Mouse (Mus musculus) CD8-positive naive resting alpha-beta T cell, adult 2 months (primary cell): ENCODE data around the gene Abcc9.

Source experiments
- DNase-seq, 2 experiments: peaks; one replicate each; pipeline ENCODE4 v3.0.0; 2022; ENCODE audit warnings: low read depth in 2 of 2, low spot score in 2 of 2

Gene Abcc9

DNA sequence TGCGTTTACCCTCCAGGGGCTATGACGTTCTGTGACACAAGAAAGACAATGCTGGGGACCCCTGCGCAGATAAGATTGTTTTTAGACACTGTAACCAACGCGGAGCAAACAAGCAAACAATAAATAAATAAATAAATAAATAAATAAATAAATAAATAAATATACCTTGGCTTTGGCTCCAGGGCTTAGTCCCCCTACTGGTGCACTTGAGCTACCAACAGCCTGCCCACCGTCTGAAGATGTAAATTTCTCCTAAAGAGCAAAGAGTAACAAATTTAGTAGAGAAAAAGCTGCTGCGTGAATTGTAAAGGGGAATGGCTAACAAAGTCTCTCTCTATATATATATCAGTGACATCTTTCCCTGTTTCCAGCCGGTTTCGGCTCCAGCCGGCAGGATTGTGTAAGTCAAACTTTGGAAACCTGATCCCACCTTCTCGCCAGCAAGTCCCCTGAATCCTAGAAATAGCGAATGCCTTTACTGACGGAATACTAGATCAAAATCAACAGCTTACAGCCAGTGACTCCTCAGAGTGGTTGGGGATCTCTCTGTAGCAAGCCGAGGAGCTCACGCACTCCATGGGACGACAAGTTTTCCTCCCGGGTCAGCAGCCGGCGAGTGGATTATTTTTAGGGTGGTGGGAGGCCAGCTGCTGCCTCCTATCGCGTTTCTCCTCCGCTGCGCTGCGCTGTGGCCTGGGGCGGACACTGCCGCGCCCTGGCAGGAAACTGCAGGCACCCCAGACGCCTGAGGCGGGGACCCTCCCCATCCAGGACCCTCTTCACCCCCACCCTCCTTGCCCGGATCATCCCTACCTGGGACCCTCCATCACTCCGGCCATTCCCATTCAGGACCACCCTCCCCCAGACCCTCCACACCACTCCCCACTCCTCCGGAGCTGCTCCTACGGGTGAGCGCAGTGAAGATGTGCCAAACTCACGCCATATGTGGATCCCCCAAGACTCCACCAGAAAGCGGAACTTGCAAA, at the start of gene Abcc9:
Gene Abcc9, minus strand, starts transcription at position 664 of the 986 bp plus-strand sequence.
- DNase-seq, result no peak

DNA sequence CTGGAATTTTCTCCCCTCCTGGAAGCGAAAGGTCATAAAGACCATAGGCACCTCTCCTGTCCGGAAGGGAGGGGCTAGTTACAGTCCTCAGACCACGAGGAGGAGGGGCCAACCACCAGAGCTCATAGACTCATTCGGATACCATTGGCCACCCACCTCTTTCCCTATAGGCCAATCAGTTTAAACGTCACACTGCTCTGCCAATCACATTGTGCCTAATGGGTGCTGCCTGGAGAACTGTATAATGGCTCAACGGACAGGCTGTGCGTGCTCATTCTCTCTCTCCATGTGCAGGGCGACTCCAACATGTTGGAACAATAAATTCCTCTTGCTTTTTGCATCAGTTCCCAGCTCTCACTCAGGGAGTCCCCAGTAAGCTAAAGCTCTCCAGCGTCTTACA, 49.2 kb upstream of the Abcc9 start:
- no peak for DNase-seq

DNA sequence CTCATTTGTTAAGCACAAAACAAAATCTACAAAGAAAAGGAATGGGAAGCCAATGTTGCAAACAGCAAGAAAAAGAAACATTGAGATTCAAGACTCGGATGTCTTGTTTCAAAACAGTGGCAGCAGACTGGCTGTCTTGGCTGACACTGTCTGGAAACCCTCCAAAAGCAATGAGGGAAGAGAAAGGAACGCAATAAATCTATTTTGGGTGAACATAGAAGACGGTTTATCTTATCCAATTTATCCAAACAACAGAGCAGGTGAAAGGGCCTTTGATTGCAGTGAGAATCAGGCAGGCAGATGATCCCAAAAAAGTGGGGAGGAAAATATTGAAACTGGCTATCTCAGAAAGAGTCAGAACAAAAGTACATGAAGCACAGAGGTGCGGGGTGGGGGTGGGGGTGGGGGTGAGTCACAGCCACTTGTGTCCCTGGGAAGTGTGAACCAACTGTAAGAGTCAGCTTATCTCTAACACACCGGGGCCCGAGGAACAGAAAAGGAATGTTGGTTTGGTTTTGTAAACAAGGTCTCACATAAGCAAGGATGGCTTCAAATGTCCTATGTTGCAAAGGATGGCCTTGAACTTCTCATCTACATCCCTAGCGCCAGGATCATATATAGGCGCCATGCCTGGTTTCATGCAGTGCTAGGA, 46.1 kb upstream of the Abcc9 start:
- DNase-seq, result no peak

DNA sequence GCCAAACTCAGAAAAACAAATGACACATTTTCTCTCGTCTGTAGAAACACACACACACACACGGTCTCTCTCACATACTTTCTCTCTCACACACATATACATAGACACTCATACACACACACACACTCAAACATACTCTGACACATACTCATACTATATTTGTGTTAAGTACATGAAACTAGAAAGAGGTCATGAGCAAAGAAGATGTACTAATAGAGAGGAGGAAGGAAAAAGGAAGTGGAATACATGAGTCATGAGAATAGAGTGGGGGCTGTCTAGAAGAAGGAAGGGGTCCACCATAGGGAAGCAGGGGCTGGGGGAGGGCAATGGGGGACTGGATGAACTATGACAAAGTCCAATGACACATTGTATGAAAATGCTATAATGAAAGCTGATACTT, 45.0 kb upstream of the Abcc9 start:
- no peak for DNase-seq

DNA sequence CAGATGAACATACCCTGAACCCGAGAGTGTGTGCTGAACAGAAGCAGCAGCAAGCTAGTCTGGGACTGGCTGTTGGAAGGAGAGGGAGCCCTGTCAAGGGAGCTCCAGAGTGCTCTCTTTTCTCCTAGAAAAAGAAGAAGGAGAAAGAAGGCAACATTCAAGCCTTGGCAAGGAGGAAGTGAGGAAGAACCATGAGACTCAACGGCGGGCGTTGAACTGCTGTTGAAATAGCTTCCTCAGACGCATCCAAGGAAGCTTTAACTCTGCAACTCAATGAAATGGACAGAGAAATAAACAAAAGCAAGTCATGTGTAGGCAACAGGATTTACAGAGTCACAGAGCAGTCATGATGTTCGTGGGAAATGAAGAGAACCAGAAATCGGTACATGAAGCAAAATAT, 44.6 kb upstream of the Abcc9 start:
- no peak for DNase-seq

DNA sequence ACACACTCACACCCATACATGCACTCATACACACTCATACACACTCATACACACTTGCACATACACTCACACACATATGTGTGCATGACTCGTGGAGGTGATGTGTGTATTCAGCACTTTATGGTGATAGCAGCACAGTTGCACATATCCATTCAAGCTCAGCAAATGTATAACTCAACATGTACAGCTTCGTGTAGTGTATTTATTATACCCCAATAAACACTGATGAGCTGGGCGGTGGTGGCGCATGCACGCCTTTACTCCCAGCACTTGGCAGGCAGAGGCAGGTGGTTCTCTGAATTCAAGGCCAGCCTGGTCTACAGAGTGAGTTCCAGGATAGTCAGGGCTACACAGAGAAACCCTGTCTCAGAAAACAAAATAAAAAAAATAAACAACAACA, 43.4 kb upstream of the Abcc9 start:
- no peak for DNase-seq

DNA sequence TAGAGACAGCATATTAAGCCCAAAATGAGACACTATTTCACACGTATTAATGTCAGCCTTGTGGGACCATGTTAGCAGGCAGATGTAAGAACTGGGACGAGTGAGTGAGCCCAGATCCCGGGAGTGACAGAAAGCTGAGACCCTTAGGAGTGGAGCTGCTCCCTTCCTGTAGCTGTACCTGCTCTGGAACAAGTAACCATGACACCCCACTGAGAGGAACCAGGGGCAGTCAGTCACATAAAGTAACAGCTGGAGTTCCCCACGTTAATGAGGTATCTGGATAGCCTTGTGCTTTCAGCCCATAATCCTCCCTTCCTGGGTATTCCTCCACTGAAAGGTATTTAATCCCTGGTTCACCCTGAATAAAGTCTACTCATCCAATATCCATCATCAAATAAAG, 41.1 kb upstream of the Abcc9 start:
- DNase-seq, result no peak

DNA sequence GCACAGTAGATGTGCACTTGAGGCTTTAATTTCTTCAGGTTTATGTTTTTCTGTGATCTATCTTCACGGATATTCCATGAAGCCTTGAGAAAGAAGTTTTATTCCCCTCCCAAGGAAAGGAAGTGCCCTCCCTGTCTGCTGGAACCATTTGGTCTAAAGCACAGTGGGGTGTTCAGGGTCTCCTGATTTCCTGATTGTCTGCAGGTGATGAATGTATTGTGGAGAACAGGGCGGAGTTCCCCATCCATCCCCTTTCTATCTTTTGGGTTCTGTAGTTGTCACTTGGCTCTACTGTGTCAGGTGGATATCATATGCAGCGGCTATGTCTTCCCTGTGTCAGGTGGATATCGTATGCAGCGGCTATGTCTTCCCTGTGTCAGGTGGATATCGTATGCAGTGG, 39.6 kb upstream of the Abcc9 start:
- DNase-seq, result no peak

DNA sequence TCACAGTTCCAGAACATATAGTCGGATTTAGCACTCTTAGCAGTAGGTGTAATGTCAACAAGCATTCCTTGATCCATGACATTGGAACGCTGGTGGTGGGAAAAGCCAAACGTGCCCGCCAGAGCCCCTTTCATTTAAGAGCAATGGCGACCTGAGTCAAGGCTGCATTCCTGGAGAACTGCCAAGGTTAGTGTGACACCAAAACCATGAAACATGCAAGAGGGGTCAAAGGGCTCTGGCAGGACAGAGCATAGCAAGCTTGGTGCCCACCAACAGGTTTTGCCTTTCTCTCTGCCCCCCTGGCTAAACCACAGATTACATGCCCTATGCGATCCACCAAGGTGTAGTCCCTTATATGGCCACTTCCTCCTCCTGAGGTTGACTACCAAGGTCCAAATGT, 36.5 kb upstream of the Abcc9 start:
- no peak for DNase-seq

DNA sequence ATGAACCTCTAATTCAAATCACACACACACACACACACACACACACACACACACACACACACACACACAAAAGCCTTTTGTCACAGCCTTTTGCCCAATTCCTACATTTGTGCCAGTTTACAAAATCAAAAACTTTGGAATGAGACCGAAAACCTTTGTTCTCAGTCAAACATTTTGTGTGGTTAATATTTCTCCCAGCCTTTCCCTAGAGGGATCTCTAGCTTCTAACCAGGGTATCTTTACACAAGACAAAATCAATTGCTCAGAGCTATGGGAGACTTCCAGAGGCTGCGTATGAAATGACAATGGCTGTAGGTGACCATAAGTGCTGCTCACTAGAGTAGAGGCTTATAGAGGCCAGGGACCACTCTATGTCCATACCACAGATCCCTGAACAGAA, 36.1 kb upstream of the Abcc9 start:
- no peak for DNase-seq

DNA sequence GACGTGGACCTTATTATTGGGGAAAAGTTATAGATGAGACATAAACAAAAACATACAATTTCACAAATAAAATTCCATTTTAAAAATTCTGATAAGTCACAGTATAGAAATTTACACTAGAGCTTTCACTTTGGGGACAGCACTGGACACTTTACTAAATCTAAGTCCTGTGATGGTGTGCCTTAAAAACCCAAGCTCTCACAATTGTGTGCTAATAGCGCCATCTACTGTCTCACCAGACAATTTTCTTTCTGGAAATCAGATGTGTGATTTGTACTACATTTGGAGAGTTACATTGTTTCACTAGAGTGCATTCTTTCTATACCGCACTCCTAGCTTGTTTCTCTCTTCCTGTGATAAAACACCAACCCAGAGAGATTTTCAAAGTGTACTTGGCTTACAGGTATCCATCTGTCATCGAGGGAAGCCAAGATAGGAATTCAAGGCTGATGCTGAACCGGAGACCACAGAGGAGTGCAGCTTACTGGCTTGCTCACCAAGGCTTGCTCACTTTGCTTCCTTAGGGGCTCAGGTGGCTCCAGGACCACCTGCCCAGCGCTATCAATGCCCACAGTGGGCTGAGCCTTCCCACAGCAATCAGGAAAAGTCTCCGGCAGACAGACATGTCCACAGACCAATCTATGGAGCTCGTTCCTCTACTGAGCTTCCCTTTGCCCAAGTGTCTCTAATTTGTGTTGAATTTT, 33.3 kb upstream of the Abcc9 start:
- DNase-seq, result peak; percentile 27 to 40

DNA sequence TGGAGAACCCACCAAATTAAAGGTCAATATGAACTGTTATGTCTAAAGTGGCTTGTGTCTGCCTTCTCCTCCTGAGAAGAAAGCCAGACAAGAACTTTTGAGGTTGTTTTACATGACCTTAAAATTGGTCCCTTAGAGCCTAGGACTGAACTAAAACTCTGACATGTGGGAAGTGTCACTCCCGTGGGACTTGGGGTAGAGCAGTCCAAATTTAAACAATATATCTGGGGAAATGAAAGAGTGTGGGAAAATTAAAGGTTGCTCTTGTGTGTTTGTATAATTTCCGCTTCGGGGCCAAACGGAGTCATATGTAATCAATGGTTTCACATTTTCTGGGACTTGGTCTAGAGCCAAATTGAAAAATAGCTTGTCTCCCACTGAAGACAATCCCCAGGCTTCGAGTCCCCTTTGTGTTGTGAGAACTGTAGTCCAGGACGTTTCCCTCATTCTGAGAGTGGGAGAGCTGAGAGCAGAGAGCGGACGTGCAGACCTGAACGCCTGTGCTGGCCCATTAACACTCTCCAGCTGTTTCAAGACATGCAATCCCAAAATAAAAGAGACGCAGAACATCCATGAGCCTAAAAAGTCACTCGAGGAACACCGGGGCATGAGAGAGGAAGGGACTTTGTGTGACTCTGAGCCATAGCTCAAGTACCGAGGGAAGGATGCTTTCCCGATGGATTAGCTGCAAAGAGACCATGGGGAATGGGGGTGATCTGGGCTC, 30.6 kb upstream of the Abcc9 start:
- no peak for DNase-seq

DNA sequence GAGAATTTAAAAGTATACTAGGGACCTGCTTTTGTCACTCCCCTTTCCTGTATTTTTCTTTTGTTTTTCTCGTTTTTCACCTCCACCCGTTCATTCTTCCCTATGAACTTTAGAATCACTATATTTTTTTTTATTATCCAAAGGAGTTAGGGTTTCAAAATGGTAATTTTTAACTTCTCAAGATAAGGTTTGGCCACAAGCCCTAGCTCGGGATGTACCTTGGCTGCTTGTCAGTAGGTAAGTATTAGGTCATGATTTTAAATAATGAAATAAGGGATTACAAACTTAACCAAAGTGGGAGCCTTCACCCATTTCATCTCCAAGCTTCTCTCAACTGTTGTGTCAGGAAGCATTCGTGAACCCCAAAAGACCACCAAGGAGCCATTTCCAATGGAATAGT, 23.9 kb upstream of the Abcc9 start:
- DNase-seq, result no peak

DNA sequence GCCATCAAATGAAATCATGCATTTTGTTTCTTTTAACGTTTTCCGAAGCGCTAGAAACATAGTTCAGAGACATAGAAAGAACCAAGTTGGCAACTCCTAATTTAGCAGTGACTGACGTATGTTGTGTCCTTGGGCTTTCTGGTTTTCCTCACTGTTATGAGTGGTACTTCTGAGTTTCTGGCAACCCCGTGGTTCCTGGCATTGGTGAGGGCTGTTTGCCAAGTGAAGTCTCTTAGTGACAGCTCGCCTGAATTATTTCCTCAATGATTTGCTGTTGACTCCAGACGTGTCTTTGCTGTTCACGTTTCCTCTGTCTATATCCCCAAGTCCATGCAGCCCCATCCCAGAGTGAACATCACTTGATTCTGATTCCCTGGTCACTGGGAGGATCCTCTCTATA, 19.6 kb upstream of the Abcc9 start:
- DNase-seq, result no peak

DNA sequence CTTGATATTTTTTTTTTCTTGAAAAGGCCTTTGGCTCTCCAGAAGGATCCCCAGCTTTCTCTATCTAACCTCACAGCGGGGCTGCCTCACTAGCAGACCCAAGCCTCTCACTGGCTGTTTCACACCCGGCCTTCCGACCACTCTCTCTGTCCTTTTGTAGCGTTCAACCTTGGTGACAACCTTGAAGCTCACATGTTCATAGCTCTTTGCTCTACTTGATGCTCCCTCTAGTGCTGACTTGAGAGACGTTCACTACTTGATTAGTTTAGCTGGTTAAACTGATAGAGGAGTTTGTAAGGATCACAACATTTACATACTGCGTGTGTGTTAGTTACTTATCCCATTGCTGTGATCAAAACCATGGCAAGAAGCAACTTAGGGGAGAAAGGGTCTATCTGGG, 18.5 kb upstream of the Abcc9 start:
- DNase-seq, result no peak

DNA sequence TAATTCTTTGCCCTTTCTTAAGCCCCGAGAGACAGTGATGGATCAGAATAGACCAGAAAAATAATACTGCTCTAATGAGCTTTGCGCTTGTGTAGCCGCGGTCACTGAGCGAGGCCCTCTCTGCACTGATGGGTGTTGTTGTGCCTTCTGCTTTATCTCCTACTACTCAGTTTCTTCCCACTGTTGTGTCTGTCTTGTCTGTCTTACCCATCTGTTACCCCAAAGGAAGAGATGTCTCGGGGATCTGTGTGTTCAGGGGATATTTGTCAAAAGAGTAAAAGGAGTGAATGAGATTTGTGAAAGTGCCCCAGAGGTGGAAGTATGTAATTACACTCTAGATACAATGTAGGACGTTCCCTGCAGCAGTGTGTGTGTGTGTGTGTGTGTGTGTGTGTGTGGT, 16.1 kb upstream of the Abcc9 start:
- no peak for DNase-seq

DNA sequence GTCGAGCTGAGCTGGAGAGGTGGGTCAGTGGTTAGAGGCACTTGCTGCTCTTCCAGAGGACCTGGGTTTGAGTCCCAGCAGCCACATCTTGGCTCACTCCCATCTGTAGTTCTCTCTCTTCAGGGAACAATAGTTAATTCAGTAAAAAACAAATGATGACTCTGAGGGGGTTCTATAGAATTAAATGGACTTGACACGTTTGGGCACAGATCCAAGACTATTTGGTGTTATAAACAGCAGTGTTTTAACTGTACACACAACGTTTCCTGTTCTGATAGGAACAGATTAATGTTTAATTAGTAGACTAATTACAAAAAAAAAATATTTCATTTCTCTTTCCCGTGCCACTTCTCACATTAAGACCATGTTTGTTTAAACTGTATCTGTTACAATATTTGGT, 15.1 kb upstream of the Abcc9 start:
- DNase-seq, result no peak

DNA sequence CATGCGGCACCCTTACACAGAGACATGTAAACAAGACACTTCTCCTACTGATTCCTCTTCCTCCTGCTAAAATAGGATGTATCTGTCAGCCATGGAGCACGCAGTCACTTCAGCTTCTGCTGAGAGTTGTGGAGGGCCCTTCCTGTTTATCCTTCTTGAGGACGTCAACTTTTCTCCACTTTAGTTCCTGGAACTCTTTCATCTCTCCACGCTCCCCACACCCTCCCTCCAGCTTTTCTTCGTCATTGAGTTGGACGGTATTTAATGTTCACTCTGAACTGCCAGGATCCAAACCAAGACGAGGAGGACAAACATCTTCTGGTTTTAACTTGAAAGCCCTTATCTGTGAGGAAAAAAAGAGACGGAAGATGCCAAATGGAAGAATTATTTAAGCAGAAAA, 12.9 kb upstream of the Abcc9 start:
- no peak for DNase-seq

DNA sequence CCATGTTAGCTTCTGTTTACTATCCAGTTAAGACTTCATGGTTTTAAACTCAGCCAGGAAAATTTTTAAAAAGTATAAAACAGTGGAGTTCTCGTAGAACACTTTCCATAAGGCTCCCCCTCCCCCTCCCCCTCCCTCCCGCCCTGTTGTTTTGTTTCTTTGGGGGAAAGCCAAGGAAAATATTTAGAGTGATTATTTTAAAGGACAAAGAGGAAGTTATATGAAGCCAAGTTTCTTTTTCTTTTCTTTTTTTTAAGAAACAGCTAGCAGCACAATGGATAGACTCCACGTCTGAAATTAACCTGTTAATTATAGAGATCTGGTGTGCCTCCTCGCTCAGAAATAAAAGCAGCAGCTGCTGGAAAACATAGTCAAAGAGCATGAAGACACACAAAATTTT, 9.0 kb upstream of the Abcc9 start:
- DNase-seq, result no peak

DNA sequence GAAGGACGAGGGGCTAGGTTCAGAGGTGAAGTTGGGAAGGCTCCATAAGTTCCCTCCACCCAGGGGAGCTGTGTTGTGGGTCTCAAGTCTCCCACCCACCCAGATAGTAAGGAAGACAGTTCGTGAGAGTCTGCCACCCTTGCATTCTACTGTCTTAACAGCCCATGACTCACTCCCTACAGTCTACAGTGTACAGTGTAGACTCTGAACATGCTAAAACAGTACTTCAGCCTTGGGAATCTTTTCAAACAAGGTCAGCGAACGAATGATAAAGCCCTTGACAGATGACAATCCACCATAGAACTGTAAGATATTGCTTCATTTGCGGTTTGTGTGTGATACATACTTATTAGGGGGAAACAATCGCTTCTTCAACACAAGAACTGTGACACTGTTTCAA, 8.6 kb upstream of the Abcc9 start:
- DNase-seq, result no peak

DNA sequence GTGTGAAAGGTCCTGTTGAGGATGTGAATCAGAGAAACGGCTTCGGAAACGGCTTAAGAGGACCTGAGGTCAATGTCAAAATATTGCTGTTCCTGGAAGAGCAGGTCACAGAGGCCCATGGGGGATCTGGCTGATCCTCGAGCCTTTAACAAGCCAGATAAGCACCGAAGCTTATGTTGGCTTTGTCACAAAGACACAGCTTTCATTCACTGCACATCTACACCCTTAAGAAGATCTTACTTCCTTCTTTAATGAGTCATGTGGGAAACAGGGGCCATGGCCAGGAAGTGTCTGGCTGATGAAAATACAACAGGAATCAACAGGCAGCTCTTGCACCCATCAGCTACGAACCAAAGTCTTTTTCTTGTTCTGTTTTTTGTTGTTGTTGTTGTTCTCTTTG, 6.3 kb upstream of the Abcc9 start:
- DNase-seq, result no peak
